ENCODE assay signal across 19 mouse cellular contexts in the genomic region with DNA sequence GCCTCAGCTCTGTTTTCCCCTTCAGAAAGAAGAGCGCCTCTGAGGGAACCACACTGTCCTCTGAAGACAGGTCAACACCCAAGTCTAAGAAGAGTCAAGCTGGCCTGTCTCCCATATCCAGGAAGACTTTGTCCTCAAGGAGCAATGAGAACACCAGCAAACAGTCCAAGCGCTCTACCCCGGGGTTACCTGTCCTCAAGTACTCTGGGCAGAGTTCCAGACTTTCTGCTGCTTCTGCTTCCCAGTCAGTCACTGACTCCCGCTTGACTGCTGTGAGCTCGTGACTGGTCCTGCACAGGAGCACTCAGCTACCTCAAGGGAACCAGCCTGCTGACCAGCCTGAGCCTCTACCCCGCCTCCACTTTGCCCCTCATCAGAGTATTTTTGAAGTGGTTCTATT. TPM values are rescaled to one million over a fixed set of nuclear protein-coding genes. Genes with fewer than 3 reads are reported as not detected.
A peak's percentile ranks its signal among the peaks of the same experiment; 100 is the strongest.
DNase-seq lines count a peak whose midpoint lies in the region; ATAC-seq and TF ChIP-seq lines count a peak whose summit lies in the region.
"Had no signal": no experiment of that assay in that cellular context is flagged by ENCODE, and none has a peak within 500 bp of the region (broad histone marks: within the 10 kb centered on the region; RNA-seq: fewer than 3 reads in every experiment).

No protein-coding gene starts in this region.

- no peaks in the 10 kb centered on the region for H3K9me3 ChIP-seq in lung, postnatal 0 days (ENCODE audit: low read length)
- H3K9me3 ChIP-seq in forebrain, embryonic 14.5 days (replicated peaks; ENCODE audit: control insufficient read depth, low read length), result no peaks in the 10 kb centered on the region
- no peaks in the 10 kb centered on the region for H3K9me3 ChIP-seq in midbrain, embryonic 13.5 days
- H3K9me3 ChIP-seq: embryonic facial prominence, embryonic 12.5 days; forebrain, embryonic 13.5 days; limb, embryonic 13.5 days; megakaryocyte, embryonic 14.5 days; neural tube, embryonic 15.5 days had no signal

- H3K4me1 ChIP-seq in lung, postnatal 0 days (ENCODE audit: insufficient read depth, low read depth, low read length), result no peaks in the 10 kb centered on the region
- H3K4me1 ChIP-seq in forebrain, embryonic 14.5 days (ENCODE audit: control insufficient read depth, insufficient read depth, low read length), result no peaks in the 10 kb centered on the region
- no peaks in the 10 kb centered on the region for H3K4me1 ChIP-seq in midbrain, embryonic 13.5 days (replicated peaks)
- H3K4me1 ChIP-seq: embryonic facial prominence, embryonic 12.5 days; forebrain, embryonic 13.5 days; limb, embryonic 13.5 days; neural tube, embryonic 15.5 days had no signal

- no peak overlapping the region for H3K27ac ChIP-seq in lung, postnatal 0 days (ENCODE audit: low read length)
- no peak overlapping the region for H3K27ac ChIP-seq in forebrain, embryonic 14.5 days (ENCODE audit: low read depth, low read length)
- H3K27ac ChIP-seq in midbrain, embryonic 13.5 days, result no peak overlapping the region
- H3K27ac ChIP-seq: embryonic facial prominence, embryonic 12.5 days; forebrain, embryonic 13.5 days; limb, embryonic 13.5 days; liver, embryonic 14.5 days; neural tube, embryonic 15.5 days had no signal

- WGBS in lung, postnatal 0 days, result 65% methylated on average over 6 of the region's 6 CpGs
- 96% methylated on average over 6 of the region's 6 CpGs for WGBS in forebrain, embryonic 14.5 days
- 96% methylated on average over 6 of the region's 6 CpGs for WGBS in midbrain, embryonic 13.5 days

- no peak overlapping the region for H3K4me2 ChIP-seq in lung, postnatal 0 days (replicated peaks; ENCODE audit: low read depth, low read length)
- H3K4me2 ChIP-seq in forebrain, embryonic 14.5 days (ENCODE audit: low read length), result no peak overlapping the region
- no peak overlapping the region for H3K4me2 ChIP-seq in midbrain, embryonic 13.5 days (replicated peaks)
- H3K4me2 ChIP-seq: embryonic facial prominence, embryonic 12.5 days; forebrain, embryonic 13.5 days; limb, embryonic 13.5 days; neural tube, embryonic 15.5 days had no signal

- no peaks in the 10 kb centered on the region for H3K27me3 ChIP-seq in lung, postnatal 0 days (replicated peaks; ENCODE audit: insufficient read depth, low read length)
- H3K27me3 ChIP-seq in forebrain, embryonic 14.5 days (replicated peaks; ENCODE audit: control insufficient read depth, insufficient read depth, low read length), result no peaks in the 10 kb centered on the region
- H3K27me3 ChIP-seq in midbrain, embryonic 13.5 days, result no peaks in the 10 kb centered on the region
- H3K27me3 ChIP-seq: embryonic facial prominence, embryonic 12.5 days; forebrain, embryonic 13.5 days; limb, embryonic 13.5 days; megakaryocyte, embryonic 14.5 days; neural tube, embryonic 15.5 days had no signal

- H3K9ac ChIP-seq in lung, postnatal 0 days (replicated peaks; ENCODE audit: low read depth), result no peak overlapping the region
- H3K9ac ChIP-seq in forebrain, embryonic 14.5 days (ENCODE audit: low read length), result no peak overlapping the region
- no peak overlapping the region for H3K9ac ChIP-seq in midbrain, embryonic 13.5 days (replicated peaks)
- H3K9ac ChIP-seq: embryonic facial prominence, embryonic 12.5 days; forebrain, embryonic 13.5 days; limb, embryonic 13.5 days; liver, embryonic 14.5 days; neural tube, embryonic 15.5 days had no signal

- H3K36me3 ChIP-seq in lung, postnatal 0 days (ENCODE audit: insufficient read depth, low read length), result peaks cover 13% of the 10 kb centered on the region; the same call in 1 of the 2 replicates
- H3K36me3 ChIP-seq in forebrain, embryonic 14.5 days (ENCODE audit: control insufficient read depth, insufficient read depth, low read length), result peaks cover 80% of the 10 kb centered on the region
- H3K36me3 ChIP-seq in midbrain, embryonic 13.5 days, result peaks cover 79% of the 10 kb centered on the region

- no peak overlapping the region for H3K4me3 ChIP-seq in lung, postnatal 0 days (ENCODE audit: low read depth, low read length)
- H3K4me3 ChIP-seq in forebrain, embryonic 14.5 days (ENCODE audit: low read depth, low read length), result no peak overlapping the region
- no peak overlapping the region for H3K4me3 ChIP-seq in midbrain, embryonic 13.5 days (replicated peaks)
- H3K4me3 ChIP-seq: embryonic facial prominence, embryonic 12.5 days; erythroblast, embryonic 14.5 days; forebrain, embryonic 13.5 days; limb, embryonic 13.5 days; megakaryocyte, embryonic 14.5 days; neural tube, embryonic 15.5 days had no signal

- no peak for TF ChIP-seq CTCF in lung, postnatal 0 days (IDR thresholded peaks at IDR 0.05)

- DNase-seq in kidney, adult 9 months, result peak; percentile 96
- DNase-seq in kidney, postnatal 4 days, result no peak
- peak; percentile 60 to 77 for DNase-seq in lung, adult 18-20 months
- peak; percentile 72 for DNase-seq in lung, postnatal 0 days (ENCODE audit: low spot score)
- DNase-seq in forebrain, embryonic 14.5 days (ENCODE audit: low spot score), result no peak
- no peak for DNase-seq in cerebellum, adult 11 months
- DNase-seq: cerebellum, adult 9-11 months; gastrocnemius, postnatal 14 days; right cerebral cortex, postnatal 14 days; thymus, adult 2 months had no signal

- peak; percentile 76 for ATAC-seq in lung, postnatal 0 days
- no peak for ATAC-seq in forebrain, embryonic 14.5 days
- no peak for ATAC-seq in midbrain, embryonic 13.5 days
- ATAC-seq: forebrain, embryonic 13.5 days; midbrain, embryonic 16.5 days had no signal

- TF ChIP-seq EP300 in lung, postnatal 0 days (IDR thresholded peaks at IDR 0.05), result no peak

RNA-seq across cellular contexts. Expression of a gene that starts 16.0 kb away (rescaled TPM):
- 5.2 and 5.4 TPM in 2 replicates for polyA plus RNA-seq in lung, postnatal 0 days (2015; fragmentation: Nextera tagmentation; extraction: Ambion mirVana)
- 1.2 and 1.9 TPM in 2 replicates for polyA plus RNA-seq in forebrain, embryonic 14.5 days (2014; fragmentation: Nextera tagmentation; extraction: Ambion mirVana)
- 2.9 and 3.3 TPM in 2 replicates for polyA plus RNA-seq in midbrain, embryonic 13.5 days (2015; fragmentation: Nextera tagmentation; extraction: Ambion mirVana)

RNA-seq across cellular contexts. Expression of a gene that starts 35.9 kb away (rescaled TPM):
- polyA plus RNA-seq in lung, postnatal 0 days (2015; fragmentation: Nextera tagmentation; extraction: Ambion mirVana), result 4.2 and 4.7 TPM in 2 replicates
- 14.0 and 14.4 TPM in 2 replicates for polyA plus RNA-seq in forebrain, embryonic 14.5 days (2014; fragmentation: Nextera tagmentation; extraction: Ambion mirVana)
- 16.0 and 18.2 TPM in 2 replicates for polyA plus RNA-seq in midbrain, embryonic 13.5 days (2015; fragmentation: Nextera tagmentation; extraction: Ambion mirVana)

RNA-seq across cellular contexts. Expression of a gene that starts 51.6 kb away (rescaled TPM):
- polyA plus RNA-seq in lung, postnatal 0 days (2015; fragmentation: Nextera tagmentation; extraction: Ambion mirVana), result 2.6 and 4.6 TPM in 2 replicates
- not detected in 2 replicates for polyA plus RNA-seq in forebrain, embryonic 14.5 days (2014; fragmentation: Nextera tagmentation; extraction: Ambion mirVana)
- 0.08 TPM in 1 of 2 replicates, not detected in the other for polyA plus RNA-seq in midbrain, embryonic 13.5 days (2015; fragmentation: Nextera tagmentation; extraction: Ambion mirVana)
- polyA plus RNA-seq: erythroblast, embryonic 14.5 days; forebrain, embryonic 13.5 days; liver, embryonic 14.5 days; midbrain, embryonic 16.5 days had no signal

Comparison
In these comparisons a context has a peak if more than half of its experiments do, and no peak if none do; other contexts are left out.
1. DNase-seq: peak in kidney, adult 9 months (single experiment), lung, adult 18-20 months (2 of 2) and lung, postnatal 0 days (single experiment); none in kidney, postnatal 4 days (0 of 2), forebrain, embryonic 14.5 days (single experiment) and cerebellum, adult 11 months (single experiment).